Mouse (Mus musculus): ENCODE measurements around the gene Pygo2.

DNA sequence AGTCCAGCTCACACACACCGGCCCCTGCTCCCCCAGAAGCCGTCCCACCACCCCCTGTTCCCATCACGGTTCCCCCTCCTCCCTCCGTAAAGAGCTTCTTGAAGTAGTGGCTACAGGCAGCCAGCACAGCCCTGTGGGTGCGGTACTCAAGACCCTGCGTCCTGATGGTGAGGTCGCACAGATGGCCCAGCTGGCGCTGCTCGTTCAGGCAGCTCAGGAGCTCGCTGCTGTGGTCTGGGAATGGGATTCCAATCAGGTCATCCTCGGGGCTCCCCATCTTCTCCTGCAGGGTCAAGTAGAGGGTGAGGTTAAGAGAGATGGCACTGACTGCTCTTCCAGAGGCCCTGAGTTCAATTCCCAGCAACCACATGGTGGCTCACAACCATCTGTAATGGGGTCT lies 48.8 kb upstream of the Pygo2 start:
- no peak for TF ChIP-seq CTCF (IDR thresholded peaks at IDR 0.05)
- no peak for TF ChIP-seq EP300 (IDR thresholded peaks at IDR 0.05; ENCODE audit: insufficient read depth, low read depth, low read length)
- TF ChIP-seq POLR2A (IDR thresholded peaks at IDR 0.05; ENCODE audit: insufficient read depth, low read depth, low read length), result no peak

All from heart, adult 2 months (tissue).